Mouse (Mus musculus) heart, embryonic 12.5 days (tissue): ENCODE data around the gene Nol7. TPM values are rescaled to one million over a fixed set of nuclear protein-coding genes. Genes with fewer than 3 reads are reported as not detected.

Experiments used
- polyA plus RNA-seq: library from polyadenylated mRNA; unstranded; fragments of >200 nt; fragmentation: Nextera tagmentation; extraction: Ambion mirVana; gene quantifications from 2 replicates; pipeline ENCODE4 v1.2.1, GENCODE M21; 2016

Gene Nol7
- polyA plus RNA-seq, 1 experiment from 2014 or later: 134 TPM

Other genes starting within 250 kb of the Nol7 start
- gene Tbc1d7, start 226.9 kb upstream of the Nol7 start, polyA plus RNA-seq: 50.9 and 52.3 TPM in 2 replicates
- 0.98 and 1.0 TPM in 2 replicates for gene Gfod1, start 94.2 kb upstream of the Nol7 start, polyA plus RNA-seq
- gene Sirt5, start 32.9 kb upstream of the Nol7 start, polyA plus RNA-seq: 25.8 and 26.0 TPM in 2 replicates
- 6.8 and 8.6 TPM in 2 replicates for gene Ranbp9, start 82.9 kb downstream of the Nol7 start, polyA plus RNA-seq
- 18.2 and 19.7 TPM in 2 replicates for gene Mcur1, start 161.8 kb downstream of the Nol7 start, polyA plus RNA-seq
- 1.7 and 2.7 TPM in 2 replicates for gene Rnf182, start 217.3 kb downstream of the Nol7 start, polyA plus RNA-seq